Mouse (Mus musculus) cerebellum, adult (tissue): ENCODE measurements around the gene Sft2d1.
"Not testable (repeated sequence)": the region's sequence is repeated elsewhere in the genome, so short reads cannot be mapped to it uniquely, and the experiment has no call there.

ENCODE experiments used
- ATAC-seq: cut with Nextera tagmentation; 2 replicates; pipeline ENCODE4 v1.9.2; 2017; ENCODE audit warnings: mild to moderate bottlenecking, moderate library complexity, mixed read lengths; ENCODE audit not compliant: insufficient number of reproducible peaks, low FRiP score, low TSS enrichment

The Sft2d1 gene

GRCm38 (mm10) chr17:8310838-8311614 is at the start of gene Sft2d1:
Gene Sft2d1 (plus strand): TSS chr17:8311102.
- peak; percentile 92 for ATAC-seq

- ATAC-seq, result not testable (repeated sequence)
Observed at GRCm38 (mm10) chr17:8264638-8265037, 46.3 kb upstream of the Sft2d1 start.

GRCm38 (mm10) chr17:8272054-8272749 is 38.7 kb upstream of the Sft2d1 start:
- ATAC-seq, result no peak

GRCm38 (mm10) chr17:8272951-8273350 is 38.0 kb upstream of the Sft2d1 start:
- ATAC-seq, result no peak

GRCm38 (mm10) chr17:8276071-8276470 is 34.8 kb upstream of the Sft2d1 start:
- ATAC-seq, result no peak

- no peak for ATAC-seq
Observed at GRCm38 (mm10) chr17:8276680-8277079, 34.2 kb upstream of the Sft2d1 start.

- ATAC-seq, result no peak
Observed at GRCm38 (mm10) chr17:8277266-8277665, 33.6 kb upstream of the Sft2d1 start.

GRCm38 (mm10) chr17:8278356-8278755 is 32.5 kb upstream of the Sft2d1 start:
- no peak for ATAC-seq

GRCm38 (mm10) chr17:8282821-8283525 is 27.9 kb upstream of the Sft2d1 start, which contains the start of gene Mpc1:
Gene Mpc1 (plus strand): TSS chr17:8282904.
- peak; percentile 75 for ATAC-seq

- ATAC-seq, result peak; percentile 91
Observed at GRCm38 (mm10) chr17:8283526-8284253, 27.2 kb upstream of the Sft2d1 start.

- no peak; the same call in 1 of the 2 replicates for ATAC-seq
Observed at GRCm38 (mm10) chr17:8284254-8284661, 26.6 kb upstream of the Sft2d1 start.

GRCm38 (mm10) chr17:8285056-8285455 is 25.8 kb upstream of the Sft2d1 start:
- ATAC-seq, result no peak

- no peak for ATAC-seq
Observed at GRCm38 (mm10) chr17:8286987-8287386, 23.9 kb upstream of the Sft2d1 start.

GRCm38 (mm10) chr17:8289993-8290679 is 20.8 kb upstream of the Sft2d1 start:
- no peak for ATAC-seq

- no peak for ATAC-seq
Observed at GRCm38 (mm10) chr17:8290736-8291135, 20.2 kb upstream of the Sft2d1 start.

GRCm38 (mm10) chr17:8295825-8296224 is 15.1 kb upstream of the Sft2d1 start:
- no peak for ATAC-seq

GRCm38 (mm10) chr17:8296313-8296844 is 14.5 kb upstream of the Sft2d1 start:
- no peak for ATAC-seq

GRCm38 (mm10) chr17:8297746-8298145 is 13.2 kb upstream of the Sft2d1 start:
- no peak for ATAC-seq

- no peak for ATAC-seq
Observed at GRCm38 (mm10) chr17:8298281-8298680, 12.6 kb upstream of the Sft2d1 start.
